Mouse (Mus musculus): Measurements from ENCODE around the gene Ezr. TPM values are rescaled to one million over a fixed set of nuclear protein-coding genes. Genes with fewer than 3 reads are reported as not detected.
"Not testable (repeated sequence)": the region's sequence is repeated elsewhere in the genome, so short reads cannot be mapped to it uniquely, and the experiment has no call there.

Gene Ezr
- polyA plus RNA-seq, 1 experiment from 2014 or later, result 288 TPM

GRCm38 (mm10) chr17:6729244-6729742 lies 53.3 kb downstream of the Ezr start:
- peak; percentile 69 for ATAC-seq

GRCm38 (mm10) chr17:6727996-6728610 lies 54.5 kb downstream of the Ezr start:
- Histone ChIP-seq H3K4me1 (ENCODE audit: insufficient read depth, low read depth, low read length) (no peaks in the 10 kb centered on the region), H3K9ac (replicated peaks; ENCODE audit: low read depth) (no peak overlapping the region), H3K27me3 (replicated peaks; ENCODE audit: insufficient read depth, low read length) (no peaks in the 10 kb centered on the region), H3K9me3 (ENCODE audit: low read length) (no peaks in the 10 kb centered on the region), H3K4me2 (replicated peaks; ENCODE audit: low read depth, low read length) (no peak overlapping the region), H3K4me3 (ENCODE audit: low read depth, low read length) (no peak overlapping the region), H3K36me3 (ENCODE audit: insufficient read depth, low read length) (no peaks in the 10 kb centered on the region), H3K27ac (ENCODE audit: low read length) (no peak overlapping the region)
- TF ChIP-seq EP300 (IDR thresholded peaks at IDR 0.05) (no peak), CTCF (IDR thresholded peaks at IDR 0.05) (no peak)
- ATAC-seq (no peak), DNase-seq (ENCODE audit: low spot score) (no peak)
- 88% methylated on average over 12 of the region's 12 CpGs for WGBS

More at GRCm38 (mm10) chr17:6729244-6729742, 53.3 kb downstream of the Ezr start:
- Histone ChIP-seq H3K4me2 (replicated peaks; ENCODE audit: low read depth, low read length) (no peak overlapping the region), H3K9ac (replicated peaks; ENCODE audit: low read depth) (no peak overlapping the region), H3K27me3 (replicated peaks; ENCODE audit: insufficient read depth, low read length) (no peaks in the 10 kb centered on the region), H3K4me3 (ENCODE audit: low read depth, low read length) (no peak overlapping the region), H3K9me3 (ENCODE audit: low read length) (no peaks in the 10 kb centered on the region), H3K36me3 (ENCODE audit: insufficient read depth, low read length) (no peaks in the 10 kb centered on the region), H3K27ac (ENCODE audit: low read length) (no peak overlapping the region), H3K4me1 (ENCODE audit: insufficient read depth, low read depth, low read length) (no peaks in the 10 kb centered on the region)
- WGBS, result 11% methylated on average over 6 of the region's 6 CpGs
- peak; percentile 70 for DNase-seq (ENCODE audit: low spot score)
- TF ChIP-seq EP300 (IDR thresholded peaks at IDR 0.05) (peak; percentile 77), CTCF (IDR thresholded peaks at IDR 0.05) (no peak)

DNA sequence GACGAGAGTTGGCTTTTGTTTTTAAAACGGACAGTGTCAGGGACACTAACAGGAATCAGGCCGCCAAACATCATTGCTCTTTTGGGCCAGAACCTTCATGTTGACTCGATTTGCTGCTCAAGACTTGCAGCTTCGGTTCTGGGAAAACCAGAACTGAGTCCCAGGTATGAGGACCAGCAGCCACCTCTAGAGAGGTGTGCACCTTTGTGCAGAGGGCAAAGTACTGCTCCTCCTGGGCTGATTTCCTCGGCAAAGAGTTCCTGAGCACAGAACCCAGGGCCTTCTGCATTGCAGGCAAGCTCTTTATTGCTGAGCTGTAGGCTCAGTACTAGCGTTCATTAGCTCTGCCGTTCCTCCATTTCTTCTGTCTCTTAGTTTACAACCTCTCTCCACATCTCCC lies 68.6 kb downstream of the Ezr start:
- not testable (repeated sequence) for H3K9ac ChIP-seq (replicated peaks; ENCODE audit: low read depth); H3K9me3 ChIP-seq (ENCODE audit: low read length); H3K27ac ChIP-seq (ENCODE audit: low read length); DNase-seq (ENCODE audit: low spot score); H3K4me2 ChIP-seq (replicated peaks; ENCODE audit: low read depth, low read length); H3K27me3 ChIP-seq (replicated peaks; ENCODE audit: insufficient read depth, low read length); H3K36me3 ChIP-seq (ENCODE audit: insufficient read depth, low read length); H3K4me1 ChIP-seq (ENCODE audit: insufficient read depth, low read depth, low read length); H3K4me3 ChIP-seq (ENCODE audit: low read depth, low read length); ATAC-seq
- WGBS, result 71% methylated on average over 8 of the region's 8 CpGs

DNA sequence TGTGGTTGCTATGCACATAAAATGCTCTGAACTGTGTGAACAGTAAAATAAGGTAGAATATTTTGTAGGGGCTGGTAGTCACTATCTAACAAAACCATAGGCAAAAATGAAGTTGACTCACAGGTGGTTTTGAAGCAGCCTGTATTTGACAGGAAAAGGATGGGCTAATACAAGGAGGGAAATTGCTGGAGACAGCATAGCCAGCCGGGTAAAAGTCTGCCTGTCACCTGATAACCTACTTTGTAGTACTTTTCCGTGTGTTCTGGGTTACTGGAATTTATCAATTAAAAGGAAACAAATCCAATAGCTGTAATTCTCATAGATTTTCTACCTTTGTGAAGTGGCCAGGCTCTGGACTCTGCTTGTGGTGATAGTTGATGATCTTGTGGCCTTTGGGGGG lies 69.1 kb downstream of the Ezr start:
- not testable (repeated sequence) for H3K9me3 ChIP-seq (ENCODE audit: low read length); DNase-seq (ENCODE audit: low spot score); H3K27me3 ChIP-seq (replicated peaks; ENCODE audit: insufficient read depth, low read length); H3K27ac ChIP-seq (ENCODE audit: low read length); H3K4me3 ChIP-seq (ENCODE audit: low read depth, low read length); H3K9ac ChIP-seq (replicated peaks; ENCODE audit: low read depth); ATAC-seq; H3K4me1 ChIP-seq (ENCODE audit: insufficient read depth, low read depth, low read length); H3K4me2 ChIP-seq (replicated peaks; ENCODE audit: low read depth, low read length); H3K36me3 ChIP-seq (ENCODE audit: insufficient read depth, low read length)
- WGBS, result 42% methylated on average over 2 of the region's 2 CpGs

GRCm38 (mm10) chr17:6708194-6708593 lies 74.4 kb downstream of the Ezr start:
- not testable (repeated sequence) for H3K27ac ChIP-seq (ENCODE audit: low read length); H3K9ac ChIP-seq (replicated peaks; ENCODE audit: low read depth); H3K36me3 ChIP-seq (ENCODE audit: insufficient read depth, low read length); DNase-seq (ENCODE audit: low spot score); H3K27me3 ChIP-seq (replicated peaks; ENCODE audit: insufficient read depth, low read length); H3K4me2 ChIP-seq (replicated peaks; ENCODE audit: low read depth, low read length); H3K4me1 ChIP-seq (ENCODE audit: insufficient read depth, low read depth, low read length); H3K4me3 ChIP-seq (ENCODE audit: low read depth, low read length); ATAC-seq; H3K9me3 ChIP-seq (ENCODE audit: low read length)
- WGBS, result 74% methylated on average over 2 of the region's 2 CpGs

GRCm38 (mm10) chr17:6707422-6707821 lies 75.2 kb downstream of the Ezr start:
- H3K4me3 ChIP-seq (ENCODE audit: low read depth, low read length); H3K9me3 ChIP-seq (ENCODE audit: low read length); H3K27ac ChIP-seq (ENCODE audit: low read length); DNase-seq (ENCODE audit: low spot score); H3K27me3 ChIP-seq (replicated peaks; ENCODE audit: insufficient read depth, low read length); H3K36me3 ChIP-seq (ENCODE audit: insufficient read depth, low read length); ATAC-seq; H3K9ac ChIP-seq (replicated peaks; ENCODE audit: low read depth); H3K4me1 ChIP-seq (ENCODE audit: insufficient read depth, low read depth, low read length); H3K4me2 ChIP-seq (replicated peaks; ENCODE audit: low read depth, low read length): not testable (repeated sequence)
- WGBS, result 87% methylated on average over 5 of the region's 5 CpGs

DNA sequence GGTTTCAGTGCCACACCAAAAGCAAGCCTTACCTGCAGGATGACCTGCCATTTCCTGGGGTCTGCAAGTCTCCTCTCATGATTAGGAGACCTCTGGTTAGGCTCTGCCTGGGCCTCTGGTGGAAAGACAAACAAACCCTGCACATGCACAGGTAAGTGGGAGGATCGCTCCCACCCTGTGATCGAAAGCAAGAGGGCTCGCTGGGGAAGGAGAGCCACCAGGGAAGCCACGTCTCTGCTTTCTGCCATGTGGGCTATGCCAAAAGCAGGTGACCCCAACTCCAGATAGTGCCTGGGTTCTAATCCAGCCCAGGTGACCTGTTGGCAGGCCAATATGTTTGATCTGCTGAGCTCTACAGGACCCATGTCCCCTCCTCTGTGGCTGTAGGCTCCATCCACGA lies 76.1 kb downstream of the Ezr start:
- H3K27ac ChIP-seq (ENCODE audit: low read length); H3K4me2 ChIP-seq (replicated peaks; ENCODE audit: low read depth, low read length); H3K9ac ChIP-seq (replicated peaks; ENCODE audit: low read depth); H3K36me3 ChIP-seq (ENCODE audit: insufficient read depth, low read length); ATAC-seq; H3K4me1 ChIP-seq (ENCODE audit: insufficient read depth, low read depth, low read length); DNase-seq (ENCODE audit: low spot score); H3K27me3 ChIP-seq (replicated peaks; ENCODE audit: insufficient read depth, low read length); H3K4me3 ChIP-seq (ENCODE audit: low read depth, low read length); H3K9me3 ChIP-seq (ENCODE audit: low read length): not testable (repeated sequence)
- 93% methylated on average over 3 of the region's 5 CpGs for WGBS

- not testable (repeated sequence) for H3K27me3 ChIP-seq (replicated peaks; ENCODE audit: insufficient read depth, low read length); DNase-seq (ENCODE audit: low spot score); H3K4me3 ChIP-seq (ENCODE audit: low read depth, low read length); H3K4me2 ChIP-seq (replicated peaks; ENCODE audit: low read depth, low read length); H3K9me3 ChIP-seq (ENCODE audit: low read length); ATAC-seq; H3K9ac ChIP-seq (replicated peaks; ENCODE audit: low read depth); H3K36me3 ChIP-seq (ENCODE audit: insufficient read depth, low read length); H3K4me1 ChIP-seq (ENCODE audit: insufficient read depth, low read depth, low read length); H3K27ac ChIP-seq (ENCODE audit: low read length)
- 43% methylated on average over 5 of the region's 9 CpGs for WGBS
These were observed 79.0 kb downstream of the Ezr start for GRCm38 (mm10) chr17:6703381-6704270.

GRCm38 (mm10) chr17:6702625-6703221 lies 79.9 kb downstream of the Ezr start:
- H3K4me3 ChIP-seq (ENCODE audit: low read depth, low read length); H3K27ac ChIP-seq (ENCODE audit: low read length); H3K4me1 ChIP-seq (ENCODE audit: insufficient read depth, low read depth, low read length); DNase-seq (ENCODE audit: low spot score); H3K9me3 ChIP-seq (ENCODE audit: low read length); H3K9ac ChIP-seq (replicated peaks; ENCODE audit: low read depth); H3K4me2 ChIP-seq (replicated peaks; ENCODE audit: low read depth, low read length); H3K36me3 ChIP-seq (ENCODE audit: insufficient read depth, low read length); H3K27me3 ChIP-seq (replicated peaks; ENCODE audit: insufficient read depth, low read length): not testable (repeated sequence)
- WGBS, result 28% methylated on average over 2 of the region's 8 CpGs
- peak; percentile 19; the same call in 1 of the 2 replicates for ATAC-seq
